Mouse (Mus musculus) central nervous system, embryonic 14 days (tissue): ENCODE measurements around the gene Fam196a. TPM values are rescaled to one million over a fixed set of nuclear protein-coding genes. Genes with fewer than 3 reads are reported as not detected.

Experiments
- polyA plus RNA-seq: library from polyadenylated mRNA; depleted of rRNA; stranded (reverse); fragments of >200 nt; gene quantifications from 2 replicates; pipeline ENCODE4 v1.2.3, GENCODE M21; 2012; rRNA removed

The Fam196a gene
- polyA plus RNA-seq = 7.1 and 7.4 TPM in 2 replicates

DNA sequence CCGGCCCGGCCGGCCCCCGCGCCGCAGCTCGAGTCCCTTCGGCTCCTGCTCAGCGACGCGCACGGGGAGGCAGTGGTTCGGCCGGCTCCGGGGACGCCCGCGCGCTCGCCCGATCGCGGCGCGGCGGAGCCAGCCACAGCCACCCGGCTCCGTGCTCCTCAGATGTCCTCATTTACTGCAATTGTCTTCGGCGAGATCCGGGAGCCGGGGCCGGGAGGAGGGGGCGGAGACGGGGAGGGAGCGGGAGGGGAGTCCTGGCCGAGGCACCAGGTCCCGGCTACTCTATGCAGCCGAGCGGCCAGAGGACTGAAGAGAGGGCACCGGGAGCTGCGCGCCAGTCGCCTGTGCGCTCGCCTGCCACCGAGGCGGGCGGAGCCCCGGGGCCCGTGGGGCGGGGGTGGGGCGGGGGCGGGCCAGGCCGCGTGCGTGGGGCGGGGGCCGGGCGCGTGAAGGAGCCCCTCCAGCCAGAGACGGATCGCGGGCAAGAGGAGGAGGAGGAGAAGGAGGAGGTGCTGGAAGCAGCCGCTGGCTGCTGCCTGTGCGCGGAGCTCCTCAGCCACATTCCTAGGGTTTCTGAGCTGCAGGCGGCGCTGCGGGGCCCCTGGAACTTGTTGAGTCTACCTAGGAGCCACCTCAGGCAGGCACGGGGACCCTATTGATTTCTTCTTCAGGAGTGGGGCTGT is at the start of gene Fam196a:
Gene Fam196a (minus strand): TSS at position 504 of the 683 bp plus-strand sequence.

